Mouse (Mus musculus): ENCODE results near the gene Itprid1. TPM values are rescaled to one million over a fixed set of nuclear protein-coding genes. Genes with fewer than 3 reads are reported as not detected.

Gene Itprid1
- total RNA-seq (2017), result not detected in 2 replicates

- ATAC-seq (replicated peaks; ENCODE audit: low read depth, poor library complexity, severe bottlenecking), result no peak
These were observed at the start of gene Itprid1 for GRCm38 (mm10) chr6:55836650-55837320. TSS of gene Itprid1 (plus strand) at chr6:55836895.

- ATAC-seq (replicated peaks; ENCODE audit: low read depth, poor library complexity, severe bottlenecking), result peak; percentile 77
These were observed 47.1 kb upstream of the Itprid1 start for GRCm38 (mm10) chr6:55789557-55789956.

- ATAC-seq (replicated peaks; ENCODE audit: low read depth, poor library complexity, severe bottlenecking), result no peak
These were observed 44.7 kb upstream of the Itprid1 start for GRCm38 (mm10) chr6:55791852-55792496.

- ATAC-seq (replicated peaks; ENCODE audit: low read depth, poor library complexity, severe bottlenecking), result no peak
These were observed 44.2 kb upstream of the Itprid1 start for GRCm38 (mm10) chr6:55792536-55792935.

DNA sequence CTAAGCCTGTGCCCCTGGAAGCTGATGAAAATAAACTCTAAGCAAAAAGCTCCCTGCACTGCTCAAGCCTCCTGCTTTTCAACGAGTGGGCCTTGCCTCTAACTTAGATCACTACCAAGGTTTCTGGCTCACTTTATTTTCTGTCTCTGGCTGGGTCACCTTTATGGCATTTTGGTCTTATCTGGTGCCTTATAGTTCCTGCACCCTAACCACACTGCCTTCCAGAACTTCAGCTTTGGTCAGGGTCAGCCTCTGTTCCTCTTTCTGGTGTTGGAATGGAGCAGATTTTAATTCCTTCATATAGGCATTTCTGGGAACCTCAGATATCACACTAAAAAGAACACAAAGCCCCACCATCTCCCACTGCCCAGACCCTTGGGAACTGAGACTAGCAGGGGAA is 34.0 kb upstream of the Itprid1 start:
- peak; percentile 79 for ATAC-seq (replicated peaks; ENCODE audit: low read depth, poor library complexity, severe bottlenecking)

DNA sequence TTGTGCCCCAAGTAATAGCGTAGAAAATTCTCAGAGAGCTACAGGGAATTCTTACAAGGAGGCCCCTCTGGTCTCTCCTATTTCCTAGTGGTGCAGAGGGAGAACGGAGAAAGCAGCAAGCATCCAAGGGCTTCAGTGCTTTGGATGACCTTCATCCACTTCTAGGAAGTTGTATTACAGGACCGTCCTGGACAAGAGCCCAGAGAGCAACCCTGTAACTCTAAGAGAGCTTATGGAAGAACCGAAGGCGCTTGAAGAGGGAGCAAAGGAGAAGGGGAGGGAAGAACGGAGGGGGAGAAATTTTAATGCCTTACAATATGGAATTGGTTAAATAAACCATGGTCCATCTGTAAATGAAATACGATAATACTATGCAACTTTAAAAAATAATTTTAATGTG is 33.3 kb upstream of the Itprid1 start:
- no peak for ATAC-seq (replicated peaks; ENCODE audit: low read depth, poor library complexity, severe bottlenecking)

DNA sequence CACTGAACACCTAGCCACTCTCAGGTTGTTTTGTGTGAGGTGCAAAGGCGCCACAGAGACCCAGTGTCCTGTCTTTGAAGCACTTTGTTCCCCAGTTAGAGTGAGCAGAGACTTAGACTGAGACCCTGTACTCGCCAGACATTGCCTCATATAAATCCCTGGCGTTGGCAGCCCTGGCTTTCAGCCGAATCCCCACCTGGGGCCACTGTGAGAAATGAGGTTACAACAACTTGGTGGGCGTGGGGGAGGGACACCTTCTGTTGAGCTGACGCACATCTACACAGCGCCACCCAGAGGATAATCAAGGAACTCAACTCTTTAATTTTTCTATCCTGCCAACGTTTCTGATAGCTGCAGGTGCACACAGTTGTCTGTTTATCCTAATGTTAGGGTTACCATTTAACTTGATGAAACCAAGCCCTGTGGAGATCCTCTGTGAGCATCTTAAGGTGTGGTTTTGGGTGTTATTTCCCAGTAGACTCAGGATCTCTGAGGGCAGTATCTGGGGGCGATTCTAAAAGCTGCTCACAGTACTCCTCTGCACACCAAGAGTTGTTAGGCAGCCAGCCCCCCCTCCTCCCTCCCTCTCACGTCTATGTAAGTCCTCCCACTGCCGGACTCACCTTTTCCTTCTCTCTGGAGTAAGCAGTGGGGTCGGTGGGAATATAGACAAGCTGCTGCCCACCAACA is 32.6 kb upstream of the Itprid1 start:
- ATAC-seq (replicated peaks; ENCODE audit: low read depth, poor library complexity, severe bottlenecking), result peak; percentile 55

DNA sequence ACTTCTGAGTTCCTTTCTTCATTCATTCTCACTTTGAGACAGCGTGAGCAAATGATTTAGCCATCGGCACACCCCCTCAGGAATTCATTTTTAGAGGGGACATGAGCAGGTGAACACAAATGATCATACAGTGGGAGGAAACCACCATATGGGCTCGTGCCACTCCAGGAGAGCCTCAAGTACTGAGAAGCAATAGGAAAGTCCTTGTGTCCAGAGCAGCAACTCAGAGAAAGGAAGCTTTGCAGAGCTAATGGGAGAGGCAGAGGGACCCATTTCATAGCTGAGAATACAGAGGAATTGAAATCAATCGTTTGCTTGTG is 32.1 kb upstream of the Itprid1 start:
- no peak for ATAC-seq (replicated peaks; ENCODE audit: low read depth, poor library complexity, severe bottlenecking)

GRCm38 (mm10) chr6:55805291-55806137 is 31.2 kb upstream of the Itprid1 start:
- ATAC-seq (replicated peaks; ENCODE audit: low read depth, poor library complexity, severe bottlenecking), result no peak

DNA sequence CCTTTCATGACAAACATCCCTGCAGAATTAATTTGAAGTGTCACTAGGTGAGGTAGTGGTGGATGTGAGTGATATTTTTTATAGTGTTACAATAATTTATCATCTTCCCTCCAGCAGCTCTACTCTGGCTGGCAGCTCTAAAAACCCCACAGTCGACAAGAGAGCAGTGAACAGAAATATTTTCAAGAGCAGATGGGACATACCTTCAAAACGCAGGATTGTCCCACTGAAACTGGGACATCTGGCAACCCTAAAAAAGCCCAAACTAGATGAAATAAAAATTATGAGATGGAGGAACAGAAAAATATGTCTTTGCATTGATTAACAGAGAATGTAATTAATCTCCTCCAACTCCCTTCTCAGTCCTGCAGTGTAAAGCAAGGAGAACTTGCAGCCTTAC is 30.2 kb upstream of the Itprid1 start:
- no peak for ATAC-seq (replicated peaks; ENCODE audit: low read depth, poor library complexity, severe bottlenecking)

- ATAC-seq (replicated peaks; ENCODE audit: low read depth, poor library complexity, severe bottlenecking), result no peak
These were observed 28.0 kb upstream of the Itprid1 start for GRCm38 (mm10) chr6:55808692-55809091.

DNA sequence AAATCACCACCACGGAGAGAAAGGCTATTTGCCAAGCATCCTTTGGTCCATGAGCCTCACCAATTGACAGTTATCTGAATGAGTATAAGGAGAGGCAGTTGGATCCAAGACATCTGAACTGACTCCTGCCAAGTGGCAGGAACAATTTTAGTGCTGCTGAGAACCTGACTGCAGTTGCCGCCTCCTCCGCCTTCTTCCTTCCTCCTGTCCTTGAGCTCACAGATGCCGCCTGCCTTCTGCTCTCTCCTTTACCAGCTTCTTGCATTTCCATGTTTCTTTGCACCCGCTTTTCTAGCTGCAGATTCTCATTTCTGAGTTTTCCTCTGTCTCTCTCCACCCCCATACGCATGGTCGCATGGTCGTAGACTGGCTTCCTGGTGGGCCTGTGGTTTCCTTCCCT is 25.5 kb upstream of the Itprid1 start:
- 0 out of 2 replicates have a peak, but pooled peaks have one; percentile 32 for ATAC-seq (replicated peaks; ENCODE audit: low read depth, poor library complexity, severe bottlenecking)

DNA sequence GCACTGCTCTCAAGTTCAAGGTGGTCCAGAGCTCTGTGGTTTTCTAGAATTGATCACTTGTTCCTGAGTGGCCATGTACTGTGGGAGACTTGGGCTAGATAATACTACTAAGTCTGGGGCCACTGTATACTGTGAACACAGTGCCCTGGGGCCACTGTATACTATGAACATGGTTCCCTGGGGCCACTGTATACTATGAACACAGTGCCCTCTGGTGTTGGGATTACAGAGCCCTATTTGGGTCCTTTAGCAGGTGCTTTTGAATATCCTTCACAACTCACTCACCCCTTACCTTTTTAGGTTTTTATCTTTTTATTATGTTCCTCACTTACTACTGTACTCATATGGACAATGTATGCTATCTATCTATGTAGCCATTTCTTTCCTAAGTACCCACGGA is 24.3 kb upstream of the Itprid1 start:
- 0 out of 2 replicates have a peak, but pooled peaks have one; percentile 42 for ATAC-seq (replicated peaks; ENCODE audit: low read depth, poor library complexity, severe bottlenecking)

DNA sequence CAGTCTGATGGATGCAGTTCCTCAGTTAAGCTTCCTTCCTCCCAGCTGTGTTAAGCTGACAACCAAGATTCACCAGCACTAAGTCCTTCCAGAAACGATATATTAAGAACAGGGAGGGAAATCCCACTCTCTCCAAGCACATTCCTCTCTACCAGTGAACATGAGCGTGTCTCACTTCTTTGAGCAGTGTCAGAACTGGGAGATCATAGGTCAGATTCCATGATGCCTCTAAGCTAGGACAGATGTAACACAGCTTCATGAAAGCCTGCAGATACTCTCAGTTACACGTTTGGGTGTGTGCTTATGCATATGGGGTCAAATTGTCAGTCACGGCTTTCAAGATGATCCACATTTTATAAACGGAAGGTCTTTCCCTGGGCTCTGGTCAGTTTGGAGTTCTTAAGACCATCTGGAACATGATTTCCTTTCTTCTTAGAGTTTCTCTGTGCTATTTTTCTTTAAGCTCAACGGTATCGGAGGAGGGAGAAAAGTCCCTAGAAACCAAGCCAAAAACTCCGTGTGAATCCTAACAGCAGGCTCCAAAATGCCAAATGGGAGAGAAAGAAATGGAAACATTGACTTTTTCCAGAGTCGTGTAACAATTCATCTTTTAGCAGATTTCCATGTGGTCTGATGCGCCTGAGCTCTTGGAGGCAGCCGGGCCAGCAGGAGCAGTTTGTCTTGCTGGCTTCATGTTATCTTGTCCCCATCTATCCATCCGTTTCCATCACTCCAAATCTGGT is 22.3 kb upstream of the Itprid1 start:
- ATAC-seq (replicated peaks; ENCODE audit: low read depth, poor library complexity, severe bottlenecking), result no peak

- ATAC-seq (replicated peaks; ENCODE audit: low read depth, poor library complexity, severe bottlenecking), result no peak
These were observed 19.8 kb upstream of the Itprid1 start for GRCm38 (mm10) chr6:55816911-55817310.

DNA sequence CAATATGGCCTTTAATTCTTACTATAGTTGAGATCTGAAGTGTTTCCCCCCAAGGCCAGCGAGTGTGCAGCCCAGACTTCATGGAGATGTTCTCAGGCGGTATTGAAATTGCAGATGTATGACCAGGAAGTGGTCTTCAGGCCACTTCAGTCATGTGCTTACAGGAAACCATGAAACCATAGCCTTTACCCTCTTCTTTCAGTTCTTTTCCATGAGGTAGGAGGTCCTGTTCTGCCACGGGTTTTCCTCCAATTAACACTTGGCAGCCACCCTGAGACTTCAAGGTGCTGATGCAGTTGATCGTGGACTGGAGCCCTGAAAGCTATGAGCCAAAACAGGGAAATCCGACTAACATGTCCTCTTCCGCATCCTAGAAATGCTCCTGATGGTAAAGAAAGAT is 7.0 kb upstream of the Itprid1 start:
- peak; percentile 73 for ATAC-seq (replicated peaks; ENCODE audit: low read depth, poor library complexity, severe bottlenecking)

DNA sequence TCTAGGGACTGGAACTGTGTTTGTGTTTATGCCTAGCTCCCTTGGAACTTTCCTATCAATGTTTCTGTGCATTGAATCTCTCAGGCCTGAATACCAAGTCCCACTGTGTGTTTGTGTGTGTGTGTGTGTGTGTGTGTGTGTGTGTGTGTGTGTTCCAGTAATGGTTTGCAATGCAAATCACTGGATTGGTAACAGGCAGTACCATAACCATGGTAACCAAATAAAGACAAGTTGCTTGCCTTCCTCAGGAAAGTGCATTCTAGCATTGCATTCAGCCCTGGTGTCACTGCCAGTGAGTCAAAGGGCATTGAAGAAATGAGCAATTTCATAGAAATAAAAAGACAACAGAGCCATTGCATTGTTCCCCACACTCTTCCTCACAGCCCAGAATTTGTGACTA is 15.9 kb downstream of the Itprid1 start:
- ATAC-seq (replicated peaks; ENCODE audit: low read depth, poor library complexity, severe bottlenecking), result no peak

DNA sequence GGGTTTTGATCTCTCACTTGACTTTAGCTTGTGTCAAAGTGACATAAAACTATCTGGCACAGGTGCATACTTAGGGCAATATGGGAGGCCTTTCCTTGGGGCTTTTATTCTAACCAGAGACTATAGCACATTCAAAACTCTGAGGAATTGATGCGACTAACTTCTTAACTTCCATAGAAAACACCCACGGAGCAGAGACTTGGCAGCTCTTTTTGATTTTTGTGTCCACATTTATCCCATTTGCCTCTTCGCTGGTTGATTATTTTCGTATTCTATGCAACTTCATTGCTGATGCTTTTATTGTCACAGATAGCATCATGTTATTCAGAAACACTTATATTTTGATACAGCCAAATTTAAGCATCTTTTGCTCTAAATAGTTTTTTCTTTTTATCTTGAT is 19.4 kb downstream of the Itprid1 start:
- ATAC-seq (replicated peaks; ENCODE audit: low read depth, poor library complexity, severe bottlenecking), result no peak

DNA sequence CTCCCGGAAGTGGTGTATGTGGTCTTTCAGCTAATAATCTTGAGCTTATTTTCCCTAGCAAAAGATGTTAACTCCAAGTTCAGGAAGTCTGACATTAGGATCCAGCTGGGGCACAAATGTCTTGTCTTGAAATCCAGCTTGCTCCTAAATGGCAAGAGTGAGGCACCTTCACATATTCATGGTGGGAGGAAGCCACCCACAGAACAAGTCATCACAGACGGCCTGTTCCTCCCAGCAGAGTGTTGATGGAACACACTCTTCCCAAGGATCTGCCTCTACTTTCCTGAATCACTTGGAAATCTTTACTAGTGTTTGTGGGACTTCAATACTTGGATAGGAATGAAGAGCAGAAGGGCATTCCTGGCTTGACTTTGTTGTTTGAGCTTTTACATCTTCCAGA is 28.5 kb downstream of the Itprid1 start:
- ATAC-seq (replicated peaks; ENCODE audit: low read depth, poor library complexity, severe bottlenecking), result no peak

Measured in common myeloid progenitor, adult 5-6 weeks (primary cell).